ENCODE assay signal across 8 mouse cellular contexts in genomic region chr4:127243552-127243951, GRCm38 (mm10). TPM values are rescaled to one million over a fixed set of nuclear protein-coding genes. Genes with fewer than 3 reads are reported as not detected.
A peak's percentile ranks its signal among the peaks of the same experiment; 100 is the strongest.
DNase-seq lines count a peak whose midpoint lies in the region; ATAC-seq and TF ChIP-seq lines count a peak whose summit lies in the region.

TSS of gene Smim12 (plus strand) at chr4:127243784.

- peaks cover 17% of the 10 kb centered on the region for H3K4me1 ChIP-seq in forebrain, embryonic 10.5 days
- peaks cover 12% of the 10 kb centered on the region for H3K4me1 ChIP-seq in heart, embryonic 15.5 days (replicated peaks)
- peaks cover 0 to 12% of the 10 kb centered on the region in 2 experiments; a peak in 3 of 4 replicates for H3K4me1 ChIP-seq in liver, embryonic 14.5 days (replicated peaks; ENCODE audit: control insufficient read depth in 2 of 2, insufficient read depth in 2 of 2, low read length in 1 of 2)
- H3K4me1 ChIP-seq in neural tube, embryonic 11.5 days (ENCODE audit: control insufficient read depth, insufficient read depth, low read length) = peaks cover 8% of the 10 kb centered on the region
- 0 out of 2 replicates have a peak, but pooled peaks cover 3% of the 10 kb centered on the region for H3K4me1 ChIP-seq in stomach, postnatal 0 days (replicated peaks; ENCODE audit: control insufficient read depth, insufficient read depth)

- H3K27ac ChIP-seq in forebrain, embryonic 10.5 days = peak within 1 kb of the TSS; percentile 89
- peak within 1 kb of the TSS; percentile 51; the same call in 1 of the 2 replicates for H3K27ac ChIP-seq in heart, embryonic 15.5 days
- peak within 1 kb of the TSS; percentile 24; the same call in 1 of the 2 replicates for H3K27ac ChIP-seq in liver, embryonic 14.5 days
- H3K27ac ChIP-seq in neural tube, embryonic 11.5 days (ENCODE audit: low read depth, low read length) = no peak within 1 kb of the TSS
- H3K27ac ChIP-seq in stomach, postnatal 0 days (replicated peaks) = no peak within 1 kb of the TSS; the same call in 1 of the 2 replicates

- peak within 1 kb of the TSS; percentile 89 for H3K9ac ChIP-seq in heart, embryonic 15.5 days
- peak within 1 kb of the TSS; percentile 91 for H3K9ac ChIP-seq in liver, embryonic 14.5 days (replicated peaks)
- H3K9ac ChIP-seq in neural tube, embryonic 11.5 days (ENCODE audit: low read length) = peak within 1 kb of the TSS; percentile 82
- peak within 1 kb of the TSS; percentile 96 for H3K9ac ChIP-seq in stomach, postnatal 0 days (ENCODE audit: low read length)

- peak; percentile 44 for TF ChIP-seq EP300 in liver, embryonic 14.5 days (IDR thresholded peaks at IDR 0.05; ENCODE audit: low read depth)
- TF ChIP-seq EP300 in stomach, postnatal 0 days (optimal IDR thresholded peaks at IDR 0.05) = peak; percentile 72

- TF ChIP-seq CTCF in liver, embryonic 14.5 days (IDR thresholded peaks at IDR 0.05; ENCODE audit: low read depth) = peak; percentile 95
- TF ChIP-seq CTCF in stomach, postnatal 0 days (IDR thresholded peaks at IDR 0.05; ENCODE audit: low read depth) = peak; percentile 96

- no peaks in the 10 kb centered on the region for H3K27me3 ChIP-seq in forebrain, embryonic 10.5 days (ENCODE audit: poor library complexity, severe bottlenecking)
- H3K27me3 ChIP-seq in heart, embryonic 15.5 days = peaks cover 4% of the 10 kb centered on the region; the same call in 1 of the 2 replicates
- H3K27me3 ChIP-seq in liver, embryonic 14.5 days (ENCODE audit: control insufficient read depth, insufficient read depth, low read length) = no peaks in the 10 kb centered on the region
- no peaks in the 10 kb centered on the region for H3K27me3 ChIP-seq in neural tube, embryonic 11.5 days (ENCODE audit: control insufficient read depth, insufficient read depth, low read length)
- no peaks in the 10 kb centered on the region for H3K27me3 ChIP-seq in stomach, postnatal 0 days (ENCODE audit: control insufficient read depth, insufficient read depth, low read length)

- peak within 1 kb of the TSS; percentile 88 for H3K4me2 ChIP-seq in heart, embryonic 15.5 days
- H3K4me2 ChIP-seq in liver, embryonic 14.5 days (ENCODE audit: low read depth) = peak within 1 kb of the TSS; percentile 75
- peak within 1 kb of the TSS; percentile 95 for H3K4me2 ChIP-seq in neural tube, embryonic 11.5 days (ENCODE audit: low read depth)
- peak within 1 kb of the TSS; percentile 94 for H3K4me2 ChIP-seq in stomach, postnatal 0 days (replicated peaks; ENCODE audit: low read depth)

- peaks cover 21% of the 10 kb centered on the region for H3K36me3 ChIP-seq in forebrain, embryonic 10.5 days (replicated peaks)
- H3K36me3 ChIP-seq in heart, embryonic 15.5 days = peaks cover 9% of the 10 kb centered on the region; the same call in 1 of the 2 replicates
- no peaks in the 10 kb centered on the region; the same call in 1 of the 2 replicates for H3K36me3 ChIP-seq in liver, embryonic 14.5 days (replicated peaks; ENCODE audit: control insufficient read depth, insufficient read depth, low read depth)
- H3K36me3 ChIP-seq in neural tube, embryonic 11.5 days (ENCODE audit: control insufficient read depth, insufficient read depth, low read length) = no peaks in the 10 kb centered on the region
- no peaks in the 10 kb centered on the region for H3K36me3 ChIP-seq in stomach, postnatal 0 days (ENCODE audit: control insufficient read depth, insufficient read depth, low read length)

- DNase-seq in CD8-positive naive resting alpha-beta T cell, adult 2 months (ENCODE audit: low read depth in 2 of 2, low spot score in 2 of 2) = peak; percentile 99 to 100
- peak; percentile 97 for DNase-seq in c-Kit-positive CD71-negative TER-119-negative erythroid progenitor cells, embryonic 14.5 days (ENCODE audit: low read depth)
- DNase-seq in forebrain, embryonic 10.5 days (ENCODE audit: extremely low spot score, low spot score) = peak; percentile 98
- DNase-seq in kidney, postnatal 25 days = peak; percentile 99 to 100
- DNase-seq in liver, embryonic 14.5 days (ENCODE audit: low read depth in 3 of 3, low spot score in 3 of 3) = peak; percentile 93 to 95 (median 95)
- DNase-seq in neural tube, embryonic 11.5 days (ENCODE audit: low spot score) = peak; percentile 97
- DNase-seq in stomach, postnatal 0 days (ENCODE audit: low spot score) = peak; percentile 98

- H3K4me3 ChIP-seq in forebrain, embryonic 10.5 days = peak within 1 kb of the TSS; percentile 97
- peak within 1 kb of the TSS; percentile 81 for H3K4me3 ChIP-seq in heart, embryonic 15.5 days
- H3K4me3 ChIP-seq in liver, embryonic 14.5 days (ENCODE audit: insufficient read depth in 1 of 2, low read depth in 2 of 2, low read length in 2 of 2) = peak within 1 kb of the TSS; percentile 83 to 95
- H3K4me3 ChIP-seq in neural tube, embryonic 11.5 days (ENCODE audit: low read depth, low read length) = peak within 1 kb of the TSS; percentile 79
- H3K4me3 ChIP-seq in stomach, postnatal 0 days (ENCODE audit: low read depth, low read length) = peak within 1 kb of the TSS; percentile 97

- under 1% methylated on average over 29 of the region's 29 CpGs for WGBS in forebrain, embryonic 10.5 days
- under 1% methylated on average over 29 of the region's 29 CpGs for WGBS in heart, embryonic 15.5 days
- WGBS in liver, embryonic 14.5 days (ENCODE audit: insufficient replicate concordance) = under 1% methylated on average over 29 of the region's 29 CpGs
- under 1% methylated on average over 29 of the region's 29 CpGs for WGBS in neural tube, embryonic 11.5 days
- WGBS in stomach, postnatal 0 days = under 1% methylated on average over 29 of the region's 29 CpGs

- peak; percentile 97 for ATAC-seq in heart, embryonic 15.5 days (replicated peaks; ENCODE audit: insufficient number of reproducible peaks, insufficient read depth, low FRiP score, low read depth)
- peak; percentile 100 for ATAC-seq in liver, embryonic 14.5 days (ENCODE audit: insufficient read depth)
- peak; percentile 96 for ATAC-seq in neural tube, embryonic 11.5 days (ENCODE audit: insufficient read depth, low FRiP score, low TSS enrichment)
- peak; percentile 99 for ATAC-seq in stomach, postnatal 0 days (ENCODE audit: low FRiP score, low TSS enrichment)

- no peaks in the 10 kb centered on the region for H3K9me3 ChIP-seq in forebrain, embryonic 10.5 days
- no peaks in the 10 kb centered on the region for H3K9me3 ChIP-seq in heart, embryonic 15.5 days (replicated peaks)
- no peaks in the 10 kb centered on the region for H3K9me3 ChIP-seq in liver, embryonic 14.5 days (ENCODE audit: control insufficient read depth, low read length)
- no peaks in the 10 kb centered on the region for H3K9me3 ChIP-seq in neural tube, embryonic 11.5 days (ENCODE audit: control insufficient read depth, low read length)
- no peaks in the 10 kb centered on the region for H3K9me3 ChIP-seq in stomach, postnatal 0 days (ENCODE audit: control insufficient read depth, low read length)

RNA-seq across cellular contexts. Expression of gene Smim12, which starts in this region (rescaled TPM):
- 78.0 and 79.1 TPM in 2 replicates for polyA plus RNA-seq in forebrain, embryonic 10.5 days (2016; fragmentation: Nextera tagmentation; extraction: Ambion mirVana)
- 52.0 and 60.7 TPM in 2 replicates for polyA plus RNA-seq in heart, embryonic 15.5 days (2015; fragmentation: Nextera tagmentation; extraction: Ambion mirVana)
- polyA plus RNA-seq in liver, embryonic 14.5 days (2012; rRNA removed) = 11.9 and 14.5 TPM in 2 replicates
- 25.7 and 27.5 TPM in 2 replicates for polyA plus RNA-seq in liver, embryonic 14.5 days (2014; fragmentation: Nextera tagmentation; extraction: Ambion mirVana)
- 57.0 and 58.6 TPM in 2 replicates for polyA plus RNA-seq in neural tube, embryonic 11.5 days (2014; fragmentation: Nextera tagmentation; extraction: Ambion mirVana)
- polyA plus RNA-seq in stomach, postnatal 0 days (2015; fragmentation: Nextera tagmentation; extraction: Ambion mirVana) = 37.7 and 41.1 TPM in 2 replicates

Comparison
In these comparisons a context has a peak if more than half of its experiments do, and no peak if none do; other contexts are left out.
1. H3K27ac ChIP-seq: peak in forebrain, embryonic 10.5 days (single experiment), heart, embryonic 15.5 days (single experiment) and liver, embryonic 14.5 days (single experiment); none in neural tube, embryonic 11.5 days (single experiment) and stomach, postnatal 0 days (single experiment).
2. Peak in every context shown above with its lines, with median percentiles within 50 percentile points of each other: DNase-seq, H3K4me3 ChIP-seq, ATAC-seq, H3K4me2 ChIP-seq and H3K9ac ChIP-seq.